Mouse (Mus musculus) urinary bladder, postnatal 36 days (tissue): ENCODE measurements around the gene Zdhhc12.
"Not testable (repeated sequence)": the region's sequence is repeated elsewhere in the genome, so short reads cannot be mapped to it uniquely, and the experiment has no call there.

ENCODE experiments used
- DNase-seq, 2 experiments: peaks; one replicate each; pipeline ENCODE4 v3.0.0; 2022; ENCODE audit warnings: low spot score in 2 of 2, mixed read lengths in 1 of 2

Zdhhc12 gene

DNA sequence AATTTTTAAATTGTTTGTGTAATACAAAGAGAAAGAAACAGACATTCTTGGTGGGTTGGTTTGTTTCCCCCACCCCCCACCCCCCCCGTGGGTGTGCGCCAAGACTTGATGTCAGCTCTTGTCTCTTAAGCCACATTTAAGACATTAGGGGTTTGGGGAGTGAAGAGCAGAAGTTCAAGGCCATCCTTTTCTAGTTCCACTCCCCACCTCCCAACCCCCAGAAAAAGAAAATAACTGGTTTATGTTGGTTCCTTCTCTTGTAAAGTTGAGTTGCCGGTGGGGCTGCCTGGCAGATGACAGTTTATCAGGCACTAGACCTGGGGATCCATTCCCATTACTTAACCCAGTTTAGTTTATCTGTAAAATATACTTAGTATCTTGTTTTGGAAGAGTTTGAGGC is 29.1 kb downstream of the Zdhhc12 start:
- no peak for DNase-seq

DNA sequence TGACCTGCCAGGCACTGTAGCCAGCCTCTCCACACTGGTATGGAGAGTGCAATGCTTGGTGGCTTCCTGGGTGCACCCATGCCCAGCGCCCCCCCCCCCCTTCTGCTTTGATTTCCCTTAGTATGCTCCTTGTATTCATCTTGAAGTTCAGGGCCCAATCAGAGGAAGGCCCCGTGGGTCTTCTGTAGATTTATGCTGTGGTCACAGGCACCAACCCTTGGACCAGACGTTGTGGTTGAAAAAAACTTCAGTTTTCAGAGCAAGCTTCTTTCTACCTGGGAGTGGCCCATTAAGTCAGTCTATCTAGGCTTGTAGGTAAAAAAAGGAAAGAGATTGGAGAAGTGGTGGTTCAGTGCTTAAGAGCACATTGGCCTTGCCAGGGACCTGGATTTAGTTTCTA is 29.7 kb downstream of the Zdhhc12 start:
- DNase-seq, result no peak

DNA sequence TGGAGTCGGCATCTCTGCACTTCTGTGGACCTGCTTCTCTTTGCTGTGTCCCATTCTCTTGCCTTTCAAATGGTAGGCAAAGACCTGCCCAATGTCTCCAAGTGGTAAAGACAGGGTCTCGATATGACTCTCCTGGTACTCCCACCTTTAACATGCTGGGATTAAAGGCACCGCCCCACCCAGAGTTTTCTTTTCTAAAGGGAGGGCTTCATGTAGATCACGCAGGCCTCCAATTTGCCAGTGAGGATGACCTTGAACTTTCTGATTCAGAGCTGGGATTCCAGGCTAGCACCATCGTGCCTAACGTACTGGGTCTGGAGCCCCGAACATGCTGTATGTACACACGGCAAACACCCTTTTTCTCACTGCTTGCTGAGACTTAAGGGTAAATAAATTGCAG is 30.2 kb downstream of the Zdhhc12 start:
- DNase-seq, result no peak

DNA sequence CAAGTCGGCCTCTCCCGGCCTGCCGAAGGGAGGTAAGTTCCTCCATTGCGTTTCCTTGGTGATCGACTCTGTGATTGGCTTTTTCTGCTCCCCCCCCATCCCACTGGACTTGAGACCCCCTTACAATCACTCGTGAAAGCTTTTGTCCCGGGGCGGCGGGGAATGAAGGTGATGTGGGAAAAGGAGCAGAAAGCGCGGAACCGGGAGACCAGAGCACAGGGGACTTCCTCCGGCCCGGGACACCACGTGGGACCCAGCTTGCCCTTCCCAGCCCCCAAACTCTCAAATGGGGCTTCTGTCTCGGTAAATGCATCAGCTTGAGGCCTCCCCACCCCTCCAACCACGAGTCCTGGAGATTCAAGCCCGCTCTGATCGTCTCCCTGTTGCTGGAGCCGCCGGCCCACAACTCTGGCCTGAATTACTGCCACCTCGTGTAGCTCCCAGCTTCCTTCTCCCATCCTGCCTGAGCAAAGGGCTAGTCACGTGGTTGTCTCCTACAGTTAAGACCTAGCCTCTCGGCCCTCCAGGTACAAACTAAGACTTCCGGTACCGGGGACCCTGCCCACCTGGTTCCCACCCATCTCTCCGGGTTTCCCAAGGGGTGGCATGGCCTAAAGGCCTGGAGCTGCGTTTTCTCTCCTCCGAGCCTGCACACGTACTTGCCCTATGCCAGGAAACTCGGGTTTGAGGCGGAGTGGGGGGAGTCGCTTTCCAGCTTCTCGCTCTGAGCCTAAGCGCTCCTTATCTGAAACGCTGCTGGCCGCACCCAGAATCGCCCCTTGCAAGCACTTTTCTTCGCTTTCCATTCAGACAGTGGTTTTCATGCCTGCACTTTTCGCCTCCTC is 31.0 kb downstream of the Zdhhc12 start:
- DNase-seq, result peak; percentile 64 to 67

DNA sequence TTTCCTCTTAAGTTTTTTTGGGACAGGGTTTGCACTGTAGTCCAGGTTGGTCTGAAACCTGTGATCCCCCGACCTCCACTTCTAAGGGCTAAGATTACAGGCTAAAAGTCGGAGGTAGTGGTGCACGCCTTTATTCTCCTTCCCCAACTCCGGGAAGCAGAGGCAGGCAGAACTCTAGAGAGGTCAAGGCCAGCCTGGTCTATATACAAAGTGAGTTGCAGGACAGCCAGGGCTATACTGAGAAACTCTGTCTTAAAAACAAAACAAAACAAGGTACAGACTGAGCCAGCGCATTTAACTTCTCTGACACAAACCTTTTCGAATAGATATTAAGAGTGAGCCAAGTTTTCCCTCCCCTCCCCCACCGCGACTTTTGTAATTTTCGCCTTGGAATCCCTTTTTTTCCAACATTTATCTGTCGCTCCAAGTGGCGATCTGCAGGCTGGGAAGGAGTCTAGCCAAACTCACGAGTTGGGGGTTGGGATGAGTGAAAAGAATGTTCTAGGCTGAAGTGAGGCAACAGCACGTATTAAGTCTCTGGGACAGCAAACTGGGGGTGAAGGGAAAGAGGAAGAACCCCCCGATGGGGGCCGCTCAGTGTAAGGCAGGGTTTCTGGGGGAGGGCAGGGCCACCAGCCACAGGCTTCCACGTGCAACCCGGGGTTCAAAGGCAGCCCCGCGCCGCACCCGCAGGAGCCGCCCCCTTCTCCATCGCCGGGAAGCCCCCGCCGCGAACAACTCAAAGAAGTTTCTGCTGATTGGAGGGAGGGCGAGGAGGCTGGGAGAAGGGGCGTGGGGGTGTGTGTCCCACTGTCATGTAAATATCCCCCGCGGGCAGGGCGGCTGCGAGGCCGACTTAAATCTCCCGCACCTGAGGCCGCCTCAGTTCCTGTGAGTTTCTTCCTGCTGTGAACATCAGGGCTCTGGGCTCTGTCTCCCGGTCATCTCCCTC is 32.0 kb downstream of the Zdhhc12 start:
- DNase-seq, result peak; percentile 19 to 38

DNA sequence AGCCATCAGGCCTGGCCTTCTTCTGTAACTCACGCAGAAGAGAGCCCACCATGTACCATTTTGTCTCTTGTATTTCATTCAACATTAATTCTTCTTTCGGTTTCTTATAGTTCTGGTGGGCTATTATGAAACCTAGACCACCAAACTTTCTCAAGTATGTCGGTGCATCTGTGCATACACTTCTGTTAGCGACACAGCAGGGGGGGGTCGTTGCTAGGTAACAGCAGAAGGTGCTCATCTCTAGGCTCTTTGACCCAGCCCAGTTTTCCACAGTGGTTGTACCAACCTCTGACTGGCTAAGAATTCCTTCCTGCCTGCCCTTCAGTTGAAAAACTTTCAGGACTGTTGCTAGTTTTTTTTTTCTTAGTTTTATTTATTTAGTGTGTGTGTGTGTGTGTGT is 35.0 kb downstream of the Zdhhc12 start:
- no peak for DNase-seq

DNA sequence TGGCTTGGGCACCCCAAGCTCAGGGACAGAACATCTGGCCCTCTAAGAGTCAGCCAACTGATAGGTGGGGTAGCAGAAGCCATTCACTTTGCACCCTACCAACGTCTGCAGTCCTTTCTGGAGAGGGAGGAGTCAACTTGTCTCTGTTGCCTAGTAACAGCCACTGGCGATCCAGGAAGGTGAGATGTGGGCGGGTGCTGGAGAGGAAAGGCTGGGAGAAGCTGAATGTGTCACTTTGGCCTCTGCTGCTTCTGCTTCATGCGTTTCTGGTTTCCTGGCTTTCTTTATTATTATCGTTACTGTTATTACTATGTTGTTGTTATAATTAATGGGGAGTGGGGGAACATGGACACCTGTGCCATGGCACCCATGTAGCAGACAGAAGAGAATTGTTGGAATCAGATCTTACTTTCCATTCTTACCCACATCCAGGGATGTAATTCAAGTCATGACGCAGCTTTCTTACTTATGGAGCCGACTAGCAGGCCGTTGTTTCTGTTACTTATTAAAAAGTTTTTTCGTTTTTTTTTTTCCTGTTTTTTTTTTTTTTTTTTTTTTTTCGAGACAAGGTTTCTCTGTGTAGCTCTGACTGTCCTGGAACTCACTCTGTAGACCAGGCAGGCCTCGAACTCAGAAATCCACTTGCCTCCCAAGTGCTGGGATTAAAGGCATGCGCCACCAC is 36.1 kb downstream of the Zdhhc12 start, which contains the start of gene Set:
TSS of gene Set (plus strand) at position 156 of the 682 bp plus-strand sequence.
- no peak for DNase-seq

DNA sequence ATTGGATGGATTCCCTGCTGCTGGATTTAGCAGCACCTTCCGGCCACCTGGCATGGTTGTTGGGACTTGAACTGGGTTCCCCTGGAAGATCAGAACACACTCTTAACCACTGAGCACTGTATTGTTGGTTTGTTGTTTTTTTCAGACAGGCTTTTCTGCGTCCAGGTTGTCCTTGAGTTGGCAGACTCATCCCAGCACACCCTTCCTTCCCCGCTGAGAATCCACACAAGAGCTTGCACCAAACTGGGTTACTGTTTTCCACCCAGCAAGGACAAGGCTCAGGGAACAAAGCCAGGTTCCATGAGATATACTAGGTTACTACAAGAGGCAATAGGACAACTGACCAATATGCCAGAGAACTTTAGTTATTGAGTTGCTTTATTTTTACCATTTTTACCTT is 36.7 kb downstream of the Zdhhc12 start:
- no peak for DNase-seq

DNA sequence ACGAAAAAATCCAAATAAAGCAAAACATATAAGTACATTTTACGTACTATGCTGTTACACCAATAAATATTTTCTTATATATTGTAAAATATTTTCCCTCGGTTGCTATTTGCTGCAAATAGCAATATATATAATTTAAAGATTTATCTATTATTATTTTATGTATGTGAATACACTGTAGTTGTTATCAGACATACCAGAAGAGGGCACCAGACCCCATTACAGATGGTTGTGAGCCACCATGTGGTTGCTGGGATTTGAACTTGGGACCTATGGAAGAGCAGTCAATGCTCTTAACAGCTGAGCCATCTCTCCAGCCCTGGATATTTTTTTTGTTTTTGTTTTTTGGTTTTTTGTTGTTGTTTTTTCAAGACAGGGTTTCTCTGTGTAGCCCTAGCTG is 38.1 kb downstream of the Zdhhc12 start:
- DNase-seq, result not testable (repeated sequence)

DNA sequence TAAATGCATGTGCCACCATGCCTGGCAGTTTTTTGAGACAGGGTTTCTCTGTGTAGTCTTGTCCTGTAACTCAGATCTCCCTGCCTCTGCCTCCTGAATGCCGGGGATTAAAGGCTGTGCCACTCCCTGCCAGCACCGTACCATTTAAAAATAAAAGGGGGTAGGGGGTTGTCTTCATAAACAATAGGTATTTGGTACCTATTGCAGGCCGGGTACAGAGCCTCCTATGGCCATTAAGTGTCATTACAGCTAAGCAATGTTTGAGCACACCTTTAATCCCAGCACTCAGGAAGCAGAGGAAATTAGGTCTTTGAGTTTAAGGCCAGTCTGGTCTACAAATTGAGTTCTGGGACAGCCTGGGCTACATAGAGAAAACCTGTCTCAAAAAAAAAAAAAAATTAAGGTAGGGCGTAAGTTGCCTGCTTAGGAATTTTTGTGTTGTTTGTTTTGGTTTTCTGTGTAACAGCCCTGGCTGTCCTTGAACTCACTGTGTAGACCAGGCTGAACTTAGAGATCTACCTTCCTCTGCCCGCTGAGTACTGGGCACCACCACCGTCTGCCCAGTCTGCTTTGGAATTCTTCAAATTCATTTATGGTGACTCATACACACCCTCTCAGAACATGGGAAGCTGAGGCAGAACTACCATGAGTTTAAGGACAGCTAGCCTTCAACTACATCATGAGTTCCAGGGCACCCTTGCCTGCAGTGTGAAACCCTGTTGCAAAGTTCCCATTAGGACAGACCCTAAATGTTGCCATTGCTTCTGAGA is 41.3 kb downstream of the Zdhhc12 start:
- DNase-seq, result no peak

DNA sequence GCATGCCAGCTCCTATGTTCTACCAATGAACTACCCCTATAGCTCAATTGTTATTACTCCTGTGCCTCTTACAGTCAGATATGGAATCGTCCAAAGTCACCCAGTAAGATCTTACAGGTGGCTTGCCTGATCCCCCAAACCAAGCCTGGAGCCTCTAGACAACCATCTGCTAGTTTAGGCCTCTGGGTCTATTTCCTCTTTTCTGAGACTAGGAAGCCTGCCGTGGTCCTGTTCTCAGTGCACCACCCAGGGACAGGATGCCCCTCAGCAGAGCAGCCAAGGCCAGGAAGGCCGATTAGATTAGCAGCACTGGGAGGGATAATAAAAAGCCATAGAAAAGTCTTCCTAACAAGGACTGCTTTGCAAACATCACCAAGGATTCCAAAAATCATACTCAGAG is 43.6 kb downstream of the Zdhhc12 start:
- no peak for DNase-seq

DNA sequence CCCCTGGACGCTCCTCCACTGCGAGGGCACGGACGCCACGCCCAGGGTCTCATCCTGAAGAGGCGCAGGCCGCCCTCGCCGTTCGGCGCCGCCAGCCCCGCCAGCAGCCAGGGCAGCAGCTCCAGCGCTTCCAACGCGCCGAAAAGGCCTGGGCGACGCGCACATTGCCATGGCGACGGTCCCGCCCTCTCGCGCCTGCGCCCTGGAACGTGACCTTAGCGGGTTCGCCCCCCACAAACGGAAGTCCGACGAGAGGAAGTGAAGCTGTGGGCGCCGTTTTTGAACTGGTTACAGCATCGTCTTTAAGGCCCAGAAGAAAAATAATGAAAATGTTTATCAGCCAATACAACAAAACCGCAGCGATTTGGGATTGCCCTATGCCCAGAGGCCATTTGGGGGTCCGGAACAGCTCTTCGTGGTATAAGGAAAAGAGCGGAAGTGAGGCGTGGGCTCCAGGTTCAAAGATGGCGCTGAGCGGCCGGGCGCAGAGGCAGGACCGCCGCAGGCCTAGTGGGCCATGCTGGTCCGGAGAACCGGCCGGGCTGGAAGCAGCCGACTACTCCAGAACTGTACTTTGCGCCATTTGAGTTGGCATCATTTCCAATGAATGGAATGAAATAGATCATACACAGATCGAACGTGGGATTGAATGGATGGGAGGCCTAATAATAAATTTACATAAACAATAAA is 44.6 kb downstream of the Zdhhc12 start, which contains the start of gene Wdr34:
TSS of gene Wdr34 (minus strand) at position 183 of the 690 bp plus-strand sequence.
- peak; percentile 97 for DNase-seq

DNA sequence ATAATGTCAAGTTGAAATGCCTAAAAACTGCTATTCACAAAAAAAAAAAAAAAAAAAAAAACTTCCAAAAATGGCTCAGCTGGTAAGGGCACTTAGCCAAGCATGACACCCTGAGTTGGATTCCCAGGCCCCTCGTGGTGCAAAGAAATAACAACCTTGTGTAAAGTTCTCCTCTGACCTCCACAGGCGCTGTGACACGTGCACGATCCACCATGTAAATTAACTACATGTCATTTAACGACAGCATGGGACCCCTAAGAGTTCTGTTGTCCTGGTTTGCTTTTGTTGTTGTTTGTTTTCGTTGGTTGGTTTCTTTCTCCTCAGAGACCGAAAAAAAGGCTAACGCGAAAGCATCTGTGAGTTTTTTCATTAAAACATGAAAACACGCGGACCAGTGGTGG is 45.3 kb downstream of the Zdhhc12 start:
- no peak for DNase-seq

DNA sequence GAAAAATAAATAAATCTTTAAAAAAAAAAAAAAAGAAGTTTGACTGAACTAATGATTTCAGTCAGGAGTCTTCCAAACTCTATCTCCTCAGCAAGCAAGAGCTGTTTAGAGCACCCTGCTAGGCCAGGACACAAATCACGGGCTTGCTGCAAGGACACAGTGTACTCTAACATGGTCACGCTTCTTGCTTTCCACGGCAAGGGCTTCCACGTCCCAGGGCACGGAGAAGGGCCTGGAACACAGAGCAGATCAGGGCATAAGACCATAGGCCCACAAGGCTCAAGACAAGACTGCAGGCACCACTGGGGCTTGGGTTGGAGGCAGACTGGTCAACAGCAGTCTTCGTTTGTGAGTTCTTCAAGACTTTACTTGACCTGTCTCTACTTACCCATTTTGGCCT is 46.3 kb downstream of the Zdhhc12 start:
- DNase-seq, result no peak

DNA sequence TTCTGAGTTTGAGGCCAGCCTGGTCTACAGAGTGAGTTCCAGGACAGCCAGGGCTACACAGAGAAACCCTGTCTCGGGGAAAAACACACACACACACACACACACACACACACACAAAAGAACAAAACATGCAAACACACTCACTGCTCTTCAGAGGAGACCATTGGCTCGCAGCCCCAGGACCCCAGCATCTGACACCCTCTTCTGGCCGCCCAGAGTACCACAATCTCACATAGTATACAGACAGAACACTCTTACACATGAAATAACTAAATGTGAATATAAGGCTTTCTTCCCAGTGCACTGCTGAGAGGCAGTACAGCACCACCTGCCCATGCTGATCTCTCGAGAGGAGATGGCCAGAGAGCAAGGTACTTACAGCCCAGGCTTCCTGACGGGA is 48.9 kb downstream of the Zdhhc12 start:
- no peak for DNase-seq

DNA sequence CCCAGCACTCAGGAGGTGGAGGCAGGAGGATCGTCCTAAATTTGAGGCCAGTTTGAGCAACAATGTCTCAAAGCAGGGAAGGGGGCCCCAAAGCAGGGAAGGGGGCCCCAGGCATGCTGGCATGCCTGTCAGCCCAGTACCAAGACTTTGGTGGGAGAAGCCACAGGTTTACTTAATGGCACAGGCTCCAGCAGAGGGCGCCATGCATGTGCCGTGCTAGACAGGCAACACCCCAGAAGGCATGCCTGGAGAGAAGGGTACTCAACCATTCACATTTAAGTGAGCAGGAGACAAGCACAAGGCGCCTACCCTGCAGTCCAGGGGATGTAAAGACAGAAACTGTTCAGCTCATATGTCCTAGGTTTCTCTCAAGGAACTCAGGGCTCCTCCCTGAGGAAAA is 51.0 kb downstream of the Zdhhc12 start:
- DNase-seq, result peak; percentile 54 to 72
